Mouse (Mus musculus): ENCODE data around the gene Map2k7. TPM values are rescaled to one million over a fixed set of nuclear protein-coding genes. Genes with fewer than 3 reads are reported as not detected.

Gene Map2k7
- polyA plus RNA-seq, 1 experiment from 2014 or later, result 22.7 TPM

DNA sequence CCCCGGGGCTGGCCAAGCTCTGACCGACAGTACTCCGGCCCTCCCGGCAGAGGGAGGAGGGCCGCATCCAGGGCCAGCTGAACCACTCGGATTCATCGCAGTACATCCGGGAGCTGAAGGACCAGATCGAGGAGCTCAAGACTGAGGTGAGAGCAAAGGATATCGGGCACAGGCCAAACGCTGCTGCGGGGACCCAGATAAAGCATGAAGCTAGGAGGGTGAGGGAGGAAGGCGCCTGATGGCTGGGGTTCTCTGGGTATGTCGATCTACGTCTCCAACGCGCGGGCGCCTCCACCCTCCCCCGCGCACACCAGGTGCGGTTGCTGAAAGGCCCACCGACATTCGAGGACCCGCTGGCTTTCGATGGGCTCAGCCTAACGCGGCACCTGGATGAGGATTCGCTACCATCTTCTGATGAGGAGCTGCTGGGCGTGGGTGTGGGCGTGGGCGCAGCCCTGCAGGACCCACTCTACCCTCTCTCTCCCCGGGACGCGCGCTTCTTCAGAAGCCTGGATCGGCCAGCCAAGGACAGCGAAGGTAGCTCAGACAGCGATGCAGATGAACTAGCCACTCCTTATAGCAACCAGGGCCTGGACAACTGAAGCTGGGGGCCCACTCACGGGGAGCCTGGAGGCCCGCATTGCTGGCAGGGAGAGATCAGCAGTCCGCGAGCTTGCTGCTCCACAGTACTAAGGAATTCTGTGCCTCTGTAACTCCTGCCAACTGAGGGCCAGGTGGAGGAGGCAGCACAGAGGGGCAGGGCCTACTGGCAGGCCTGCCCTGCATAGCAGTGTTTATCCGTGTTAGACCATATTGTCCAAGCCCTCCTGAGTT is 32.1 kb upstream of the Map2k7 start:
- DNase-seq (ENCODE audit: low spot score, missing footprints), result peak; percentile 89
- peaks cover 34% of the 10 kb centered on the region for H3K27me3 ChIP-seq (ENCODE audit: control insufficient read depth, insufficient read depth, low read length)
- WGBS, result 7% methylated on average over 44 of the region's 44 CpGs
- peaks cover 14% of the 10 kb centered on the region for H3K36me3 ChIP-seq (ENCODE audit: control insufficient read depth, insufficient read depth, low read length)
- H3K4me1 ChIP-seq (ENCODE audit: control insufficient read depth, insufficient read depth, low read length), result peaks cover 5% of the 10 kb centered on the region; the same call in 1 of the 2 replicates
- H3K4me2 ChIP-seq, result no peak overlapping the region
- H3K4me3 ChIP-seq (ENCODE audit: low read depth, low read length), result no peak overlapping the region
- 0 out of 2 replicates have a peak, but pooled peaks have one; percentile 9 for ATAC-seq (ENCODE audit: low FRiP score)
- H3K9ac ChIP-seq (ENCODE audit: low read length), result no peak overlapping the region
- H3K27ac ChIP-seq (ENCODE audit: low read depth, low read length), result no peak overlapping the region
- H3K9me3 ChIP-seq (ENCODE audit: control insufficient read depth, low read length), result no peaks in the 10 kb centered on the region

DNA sequence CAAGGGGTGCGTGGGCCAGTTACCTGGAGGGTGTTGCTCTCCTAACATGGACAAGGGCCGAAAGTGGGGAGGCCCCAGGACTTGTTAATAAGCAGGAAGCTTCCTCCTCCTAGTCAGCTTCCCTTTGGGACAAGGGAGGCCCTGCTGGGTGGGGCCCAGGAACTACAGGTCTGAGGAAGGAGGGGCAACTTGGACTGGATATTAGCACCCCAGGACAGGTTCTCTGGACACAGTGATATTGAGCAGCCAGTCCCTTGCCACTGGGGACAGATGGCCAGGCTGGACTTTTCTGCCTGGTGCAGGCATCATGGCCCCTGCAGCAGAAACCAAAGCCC is 31.6 kb upstream of the Map2k7 start:
- H3K4me2 ChIP-seq, result no peak overlapping the region
- 41% methylated on average over 2 of the region's 2 CpGs for WGBS
- no peak overlapping the region for H3K27ac ChIP-seq (ENCODE audit: low read depth, low read length)

DNA sequence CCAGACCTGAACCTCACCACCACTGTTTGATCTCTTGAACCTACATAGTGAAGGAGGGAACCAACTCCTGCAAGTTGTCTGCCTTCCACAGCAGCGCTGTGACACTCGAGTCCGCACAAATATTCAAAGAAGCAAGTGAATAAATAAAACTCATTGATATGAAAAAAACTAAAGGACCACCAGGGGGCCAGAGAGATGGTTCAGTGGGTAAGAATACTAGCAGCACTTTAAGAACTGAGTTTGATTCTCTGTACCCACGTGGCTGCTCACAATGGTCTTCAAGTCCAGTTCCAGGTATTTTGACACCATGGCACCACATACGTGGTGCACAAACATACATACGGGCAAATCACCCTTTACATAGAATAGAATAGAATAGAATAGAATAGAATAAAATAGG is 27.4 kb upstream of the Map2k7 start:
- ATAC-seq (ENCODE audit: low FRiP score) (no peak), DNase-seq (ENCODE audit: low spot score, missing footprints) (peak; percentile 76)
- Histone ChIP-seq H3K27me3 (ENCODE audit: control insufficient read depth, insufficient read depth, low read length) (peaks cover 14% of the 10 kb centered on the region), H3K4me2 (no peak overlapping the region), H3K27ac (ENCODE audit: low read depth, low read length) (no peak overlapping the region), H3K9ac (ENCODE audit: low read length) (no peak overlapping the region), H3K4me3 (ENCODE audit: low read depth, low read length) (no peak overlapping the region), H3K9me3 (ENCODE audit: control insufficient read depth, low read length) (no peaks in the 10 kb centered on the region), H3K36me3 (ENCODE audit: control insufficient read depth, insufficient read depth, low read length) (peaks cover 14% of the 10 kb centered on the region), H3K4me1 (ENCODE audit: control insufficient read depth, insufficient read depth, low read length) (peaks cover 38% of the 10 kb centered on the region)
- WGBS, result 76% methylated on average over 6 of the region's 6 CpGs

More for the DNA sequence above, 31.6 kb upstream of the Map2k7 start:
- no peaks in the 10 kb centered on the region for H3K9me3 ChIP-seq (ENCODE audit: control insufficient read depth, low read length)
- no peak overlapping the region for H3K9ac ChIP-seq (ENCODE audit: low read length)
- peaks cover 5% of the 10 kb centered on the region; the same call in 1 of the 2 replicates for H3K4me1 ChIP-seq (ENCODE audit: control insufficient read depth, insufficient read depth, low read length)
- H3K36me3 ChIP-seq (ENCODE audit: control insufficient read depth, insufficient read depth, low read length), result peaks cover 14% of the 10 kb centered on the region
- DNase-seq (ENCODE audit: low spot score, missing footprints), result no peak
- H3K4me3 ChIP-seq (ENCODE audit: low read depth, low read length), result no peak overlapping the region
- ATAC-seq (ENCODE audit: low FRiP score), result no peak
- H3K27me3 ChIP-seq (ENCODE audit: control insufficient read depth, insufficient read depth, low read length), result peaks cover 34% of the 10 kb centered on the region

DNA sequence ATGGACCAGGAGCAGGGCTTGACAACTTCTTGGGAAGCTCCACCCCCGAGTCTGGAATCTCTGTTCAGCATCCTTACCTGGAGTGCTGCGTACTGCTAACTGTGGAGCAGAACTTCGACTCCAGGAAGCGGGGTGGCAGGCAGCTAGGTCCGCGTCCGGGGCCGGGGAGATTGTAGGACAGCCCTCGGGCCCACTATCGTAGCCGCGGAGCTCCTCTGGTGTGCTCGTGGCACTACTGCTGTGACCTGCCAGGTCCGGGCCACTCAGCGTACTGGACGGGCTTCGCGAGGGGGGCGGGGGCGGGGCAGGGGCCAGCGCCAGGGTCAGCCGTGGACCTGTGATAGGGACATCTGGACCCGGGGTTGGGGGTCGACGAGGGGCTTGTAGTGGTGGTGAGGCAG is 25.7 kb upstream of the Map2k7 start:
- DNase-seq (ENCODE audit: low spot score, missing footprints) (peak; percentile 91), ATAC-seq (ENCODE audit: low FRiP score) (peak; percentile 9; the same call in 1 of the 2 replicates)
- Histone ChIP-seq H3K9ac (ENCODE audit: low read length) (peak overlapping the region; percentile 51), H3K9me3 (ENCODE audit: control insufficient read depth, low read length) (no peaks in the 10 kb centered on the region), H3K27me3 (ENCODE audit: control insufficient read depth, insufficient read depth, low read length) (no peaks in the 10 kb centered on the region), H3K36me3 (ENCODE audit: control insufficient read depth, insufficient read depth, low read length) (peaks cover 14% of the 10 kb centered on the region), H3K4me3 (ENCODE audit: low read depth, low read length) (peak overlapping the region; percentile 27), H3K4me1 (ENCODE audit: control insufficient read depth, insufficient read depth, low read length) (peaks cover 33% of the 10 kb centered on the region), H3K27ac (ENCODE audit: low read depth, low read length) (no peak overlapping the region), H3K4me2 (peak overlapping the region; percentile 58)
- 3% methylated on average over 25 of the region's 25 CpGs for WGBS

DNA sequence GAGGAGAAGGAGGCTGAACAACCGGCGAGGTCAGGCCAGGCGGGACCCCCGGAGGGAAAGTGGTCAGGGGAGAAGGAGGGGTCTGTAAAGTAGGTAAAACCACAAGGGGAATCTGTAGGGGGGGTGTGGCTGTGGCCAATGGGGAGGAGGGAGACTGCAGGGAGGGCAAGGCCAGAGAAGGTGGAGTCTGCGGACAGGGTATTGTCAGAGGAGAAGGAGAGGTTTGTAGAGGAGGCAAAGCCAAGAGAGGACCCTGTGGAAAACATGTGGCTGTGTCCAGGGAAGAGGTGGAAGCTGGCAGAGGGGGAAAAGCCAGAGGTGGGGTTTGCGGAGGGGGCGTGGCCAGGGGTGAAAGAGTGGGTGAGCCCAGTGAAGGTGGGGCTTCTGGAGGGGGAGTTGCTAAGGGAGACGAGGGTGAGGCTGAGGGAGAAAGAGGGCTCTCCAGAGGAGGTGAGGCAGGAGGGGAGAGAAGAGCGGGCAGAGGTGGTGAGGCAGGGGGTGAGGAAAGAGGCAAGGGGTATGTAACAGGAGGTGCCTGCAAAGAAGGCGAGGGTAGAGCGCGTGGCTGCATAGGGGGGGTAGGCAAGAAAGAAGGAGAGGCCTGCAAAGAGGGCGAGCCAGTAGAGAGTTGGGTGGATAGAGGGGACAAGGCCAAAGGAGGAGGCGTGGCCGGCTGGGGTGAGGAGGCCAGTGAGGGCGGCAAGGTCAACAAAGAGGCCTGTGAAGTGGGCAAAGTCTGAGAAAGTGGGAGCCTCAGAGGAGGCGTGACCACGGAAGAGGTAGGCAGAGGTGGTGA is 25.1 kb upstream of the Map2k7 start:
- no peak overlapping the region for H3K27ac ChIP-seq (ENCODE audit: low read depth, low read length)
- peak overlapping the region; percentile 58 for H3K4me2 ChIP-seq
- ATAC-seq (ENCODE audit: low FRiP score) (peak; percentile 10), DNase-seq (ENCODE audit: low spot score, missing footprints) (peak; percentile 92)
- no peaks in the 10 kb centered on the region for H3K9me3 ChIP-seq (ENCODE audit: control insufficient read depth, low read length)
- peak overlapping the region; percentile 27 for H3K4me3 ChIP-seq (ENCODE audit: low read depth, low read length)
- no peaks in the 10 kb centered on the region; the same call in 1 of the 2 replicates for H3K27me3 ChIP-seq (ENCODE audit: control insufficient read depth, insufficient read depth, low read length)
- peaks cover 14% of the 10 kb centered on the region for H3K36me3 ChIP-seq (ENCODE audit: control insufficient read depth, insufficient read depth, low read length)
- WGBS, result 5% methylated on average over 18 of the region's 18 CpGs
- H3K9ac ChIP-seq (ENCODE audit: low read length), result peak overlapping the region; percentile 51
- H3K4me1 ChIP-seq (ENCODE audit: control insufficient read depth, insufficient read depth, low read length), result peaks cover 33% of the 10 kb centered on the region

DNA sequence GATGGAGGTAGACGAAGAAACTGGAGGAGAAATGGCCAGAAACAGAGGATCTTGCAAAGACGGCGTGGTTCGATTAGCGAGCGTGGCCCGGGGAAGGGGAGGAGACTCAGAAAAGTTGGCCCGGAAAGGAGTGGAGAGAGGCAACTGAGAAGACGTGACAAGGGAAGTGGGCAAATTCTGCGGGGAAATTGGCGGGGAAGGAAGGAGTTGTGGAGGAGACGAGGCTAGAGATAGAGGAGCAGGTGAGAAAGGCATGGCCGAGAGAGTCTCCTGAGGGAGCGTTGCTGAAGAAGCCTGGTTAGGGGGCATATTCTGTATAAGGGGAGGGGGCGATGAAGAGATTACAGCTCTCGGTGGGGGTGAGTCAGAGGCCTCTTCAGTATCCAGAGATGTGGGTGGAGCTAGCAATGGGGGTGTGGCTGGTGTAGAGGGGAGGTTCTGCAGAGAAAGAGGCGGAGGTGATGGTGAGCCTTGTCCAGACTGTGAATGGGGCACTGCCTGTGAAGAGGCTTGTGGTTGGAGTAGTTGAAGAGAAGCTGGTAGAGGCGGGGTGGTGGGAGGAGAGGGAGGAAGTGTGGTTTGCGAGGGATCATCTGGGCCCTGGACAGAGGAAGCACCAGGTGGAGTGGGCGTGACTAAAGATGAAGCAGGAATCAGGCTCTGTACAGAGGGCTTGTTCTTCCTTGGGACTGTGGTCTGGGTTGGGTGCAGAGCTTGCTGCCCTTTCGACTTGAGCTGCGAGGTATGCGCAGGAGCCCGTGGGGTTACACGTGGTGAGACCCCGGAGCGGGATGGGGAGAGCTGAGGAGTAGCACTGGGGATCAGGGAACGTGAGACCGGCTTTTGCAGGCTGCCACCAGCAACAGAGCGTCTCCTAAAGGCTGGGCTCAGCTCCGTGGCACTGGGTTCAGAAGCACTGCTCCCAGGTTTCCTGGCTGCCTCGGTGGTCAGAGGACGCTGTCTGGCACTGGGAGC is 24.2 kb upstream of the Map2k7 start:
- H3K9me3 ChIP-seq (ENCODE audit: control insufficient read depth, low read length), result no peaks in the 10 kb centered on the region
- no peak overlapping the region for H3K27ac ChIP-seq (ENCODE audit: low read depth, low read length)
- DNase-seq (ENCODE audit: low spot score, missing footprints), result peak; percentile 92
- no peaks in the 10 kb centered on the region; the same call in 1 of the 2 replicates for H3K27me3 ChIP-seq (ENCODE audit: control insufficient read depth, insufficient read depth, low read length)
- peaks cover 33% of the 10 kb centered on the region for H3K4me1 ChIP-seq (ENCODE audit: control insufficient read depth, insufficient read depth, low read length)
- peak overlapping the region; percentile 27 for H3K4me3 ChIP-seq (ENCODE audit: low read depth, low read length)
- peaks cover 14% of the 10 kb centered on the region for H3K36me3 ChIP-seq (ENCODE audit: control insufficient read depth, insufficient read depth, low read length)
- 10% methylated on average over 33 of the region's 33 CpGs for WGBS
- H3K4me2 ChIP-seq, result peak overlapping the region; percentile 58
- ATAC-seq (ENCODE audit: low FRiP score), result peak; percentile 5
- H3K9ac ChIP-seq (ENCODE audit: low read length), result peak overlapping the region; percentile 51; the same call in 1 of the 2 replicates

DNA sequence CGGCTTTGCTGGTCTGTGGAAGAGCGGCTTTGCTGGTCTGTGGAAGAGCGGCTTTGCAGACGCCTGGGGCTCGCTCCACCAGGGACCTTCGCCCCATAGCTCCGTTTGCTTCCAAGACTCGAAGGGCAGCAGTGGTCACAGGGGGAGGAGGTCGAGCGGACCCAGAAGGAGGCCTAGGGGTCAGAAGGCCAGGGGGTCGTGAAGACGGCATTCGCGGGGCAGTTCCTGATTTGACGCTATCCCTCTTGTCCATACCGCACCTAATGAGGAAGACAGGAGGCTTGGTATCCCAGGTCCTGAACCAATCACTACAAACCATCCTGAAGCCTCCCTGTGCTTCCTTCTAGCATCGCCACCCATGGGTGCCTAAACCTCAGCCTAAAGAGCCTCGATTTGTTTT is 22.2 kb upstream of the Map2k7 start:
- Histone ChIP-seq H3K27ac (ENCODE audit: low read depth, low read length) (no peak overlapping the region), H3K4me2 (peak overlapping the region; percentile 81), H3K27me3 (ENCODE audit: control insufficient read depth, insufficient read depth, low read length) (no peaks in the 10 kb centered on the region; the same call in 1 of the 2 replicates), H3K36me3 (ENCODE audit: control insufficient read depth, insufficient read depth, low read length) (no peaks in the 10 kb centered on the region), H3K9ac (ENCODE audit: low read length) (peak overlapping the region; percentile 82), H3K4me3 (ENCODE audit: low read depth, low read length) (peak overlapping the region; percentile 64), H3K4me1 (ENCODE audit: control insufficient read depth, insufficient read depth, low read length) (peaks cover 33% of the 10 kb centered on the region), H3K9me3 (ENCODE audit: control insufficient read depth, low read length) (no peaks in the 10 kb centered on the region)
- DNase-seq (ENCODE audit: low spot score, missing footprints) (no peak), ATAC-seq (ENCODE audit: low FRiP score) (peak; percentile 0; the same call in 1 of the 2 replicates)
- WGBS, result 8% methylated on average over 18 of the region's 18 CpGs

DNA sequence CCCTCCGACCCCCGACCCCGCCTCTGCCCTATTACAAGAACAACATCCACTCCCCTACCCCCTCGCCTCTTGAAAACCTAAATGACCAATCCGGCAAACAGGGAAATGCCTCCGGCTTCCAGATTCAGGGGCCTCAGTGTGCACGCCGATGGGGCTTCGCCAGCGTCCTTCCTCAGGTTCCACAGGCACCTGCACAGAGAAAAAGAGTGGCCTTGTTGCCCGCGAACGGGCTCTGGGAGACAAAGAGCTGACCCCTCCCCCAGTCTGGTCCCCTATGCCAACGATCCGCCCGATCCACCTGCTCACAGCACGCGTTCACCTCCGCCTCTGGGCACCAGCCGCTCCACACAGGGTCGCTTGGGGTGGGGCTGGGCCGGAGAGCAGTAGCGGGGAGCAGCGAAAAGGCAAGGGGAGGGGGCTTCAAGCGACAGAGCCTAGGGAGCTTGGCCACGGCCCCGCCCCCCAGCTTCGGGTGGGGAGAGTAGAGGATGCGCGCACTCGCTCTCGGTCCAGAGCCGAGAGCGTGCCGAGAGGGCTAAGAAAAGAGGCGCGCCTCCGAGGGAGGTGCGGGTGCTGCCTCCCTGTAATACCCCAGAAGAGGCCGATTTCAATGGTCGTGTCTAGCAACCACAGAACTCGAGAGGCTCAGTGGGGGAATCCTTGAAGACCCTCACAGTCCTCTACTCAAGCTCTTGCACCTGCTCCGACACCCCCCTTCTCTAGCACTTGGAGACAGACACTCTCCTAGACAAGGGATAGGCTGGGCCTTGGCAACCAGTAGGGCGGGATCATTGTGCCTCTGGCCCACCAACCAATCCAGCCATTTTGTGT is 21.5 kb upstream of the Map2k7 start, which contains the start of gene Prr36:
Gene Prr36 (minus strand): TSS at position 669 of the 831 bp plus-strand sequence.
- DNase-seq (ENCODE audit: low spot score, missing footprints), result peak; percentile 97
- WGBS, result under 1% methylated on average over 44 of the region's 44 CpGs
- Histone ChIP-seq H3K9ac (ENCODE audit: low read length) (peak within 1 kb of the TSS; percentile 82), H3K9me3 (ENCODE audit: control insufficient read depth, low read length) (no peaks in the 10 kb centered on the region), H3K4me2 (peak within 1 kb of the TSS; percentile 81), H3K4me1 (ENCODE audit: control insufficient read depth, insufficient read depth, low read length) (peaks cover 33% of the 10 kb centered on the region), H3K27me3 (ENCODE audit: control insufficient read depth, insufficient read depth, low read length) (no peaks in the 10 kb centered on the region; the same call in 1 of the 2 replicates), H3K36me3 (ENCODE audit: control insufficient read depth, insufficient read depth, low read length) (no peaks in the 10 kb centered on the region), H3K4me3 (ENCODE audit: low read depth, low read length) (peak within 1 kb of the TSS; percentile 64), H3K27ac (ENCODE audit: low read depth, low read length) (peak within 1 kb of the TSS; percentile 73)
- ATAC-seq (ENCODE audit: low FRiP score), result peak; percentile 90

Data from midbrain, embryonic 11.5 days (tissue).